Mouse (Mus musculus): ENCODE measurements around the gene Rcsd1.

Rcsd1 gene

GRCm38 (mm10) chr1:165625896-165626295, 83.7 kb downstream of the Rcsd1 start:
- DNase-seq (ENCODE audit: low spot score) = no peak

GRCm38 (mm10) chr1:165625058-165625457, 84.5 kb downstream of the Rcsd1 start:
- no peak for DNase-seq (ENCODE audit: low spot score)

GRCm38 (mm10) chr1:165618201-165618624, 91.3 kb downstream of the Rcsd1 start:
- no peak for DNase-seq (ENCODE audit: low spot score)

- DNase-seq (ENCODE audit: low spot score) = peak; percentile 19
These were observed 92.2 kb downstream of the Rcsd1 start for GRCm38 (mm10) chr1:165617166-165617891.

GRCm38 (mm10) chr1:165616652-165617051, 92.9 kb downstream of the Rcsd1 start:
- DNase-seq (ENCODE audit: low spot score) = no peak

- no peak for DNase-seq (ENCODE audit: low spot score)
These were observed 94.8 kb downstream of the Rcsd1 start for GRCm38 (mm10) chr1:165614793-165615192.

- no peak for DNase-seq (ENCODE audit: low spot score)
These were observed 95.6 kb downstream of the Rcsd1 start for GRCm38 (mm10) chr1:165613926-165614325.

DNA sequence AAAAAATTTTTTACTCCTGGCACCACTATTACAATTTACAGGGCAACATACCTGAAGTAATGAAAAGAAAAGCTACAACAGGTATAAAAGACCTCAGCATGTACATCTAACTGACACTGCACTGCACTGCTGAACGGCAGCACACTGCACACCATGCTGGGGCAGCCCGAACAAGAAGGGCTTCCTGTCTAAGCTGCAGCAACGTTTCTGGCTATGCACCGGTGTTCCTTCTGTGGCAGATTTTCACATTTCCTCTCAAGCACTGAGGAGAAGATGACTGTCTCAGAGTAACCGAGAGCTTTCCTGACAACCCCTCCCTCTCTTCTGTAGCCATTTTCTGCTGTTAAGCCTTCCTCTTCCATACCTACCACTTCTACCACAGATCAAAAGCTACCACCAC, 96.8 kb downstream of the Rcsd1 start:
- DNase-seq (ENCODE audit: low spot score) = no peak

DNA sequence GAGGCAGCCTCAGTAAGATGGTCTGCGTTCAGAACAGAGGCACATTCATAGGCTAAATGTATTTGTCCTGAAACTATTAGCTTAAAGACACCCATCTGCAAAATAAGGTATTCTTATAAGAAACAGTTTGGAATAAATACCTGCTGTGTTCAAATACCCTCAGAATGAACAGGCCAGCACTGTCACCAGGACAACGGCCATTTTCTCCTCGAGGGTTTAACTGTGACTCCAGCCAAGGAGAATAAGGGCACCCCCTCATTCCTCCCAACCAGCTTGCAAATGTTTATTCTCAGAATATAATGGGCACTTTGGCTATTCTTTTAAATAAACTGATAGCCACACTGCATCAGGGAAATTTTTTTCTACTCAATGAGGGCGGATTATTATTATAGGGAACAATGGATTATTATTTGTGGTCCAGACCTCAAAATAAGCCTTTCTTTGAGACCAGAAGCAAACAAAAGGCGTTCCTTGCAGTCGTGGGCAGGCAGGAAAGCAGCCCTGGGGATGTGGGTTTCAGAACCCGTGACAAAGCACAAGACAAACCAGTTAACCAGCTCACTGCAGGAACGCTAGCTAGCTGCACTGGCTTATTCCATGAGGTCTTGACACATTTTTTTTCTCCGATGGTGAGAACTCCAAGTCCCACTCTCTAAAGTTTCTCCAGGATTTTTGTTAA, 99.1 kb downstream of the Rcsd1 start:
- no peak for DNase-seq (ENCODE audit: low spot score)

DNA sequence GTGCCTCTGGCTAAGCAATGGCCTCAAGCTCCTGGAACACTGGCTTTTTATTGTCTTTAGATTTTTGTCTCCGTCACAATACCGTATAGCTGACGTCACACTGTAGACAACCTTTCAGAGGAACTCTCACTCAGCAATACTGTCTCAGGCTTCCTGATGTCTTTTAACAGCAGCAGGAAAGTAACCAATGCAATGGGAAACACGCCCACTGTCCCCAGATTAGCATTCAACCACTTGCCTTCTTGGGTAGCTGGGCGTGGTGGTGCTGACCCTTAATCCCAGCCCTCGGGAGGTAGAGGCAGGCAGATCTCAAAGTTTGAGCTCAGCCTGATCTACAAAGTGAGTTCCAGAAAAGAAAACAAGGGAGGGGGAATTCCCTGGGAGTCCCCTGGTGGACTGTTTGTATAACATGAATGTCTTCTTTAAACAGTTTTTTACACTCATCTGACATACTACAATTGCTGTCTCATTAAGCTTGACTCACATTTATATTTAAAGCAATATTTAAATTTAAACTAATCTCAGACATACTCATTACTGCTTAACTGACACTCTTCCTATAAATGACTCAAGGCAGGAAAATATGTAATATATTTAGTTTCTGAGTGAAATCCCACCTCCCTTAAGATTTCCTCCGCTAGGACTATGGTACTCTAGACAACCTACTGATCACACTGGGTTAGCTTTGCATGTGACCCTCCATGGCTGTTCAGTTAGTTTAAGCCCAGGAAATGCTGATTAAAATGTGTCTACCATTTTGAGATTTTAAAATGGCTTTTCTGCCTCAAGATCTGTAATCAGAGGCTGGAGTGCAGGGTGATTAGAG, 99.8 kb downstream of the Rcsd1 start:
- no peak for DNase-seq (ENCODE audit: low spot score)

DNA sequence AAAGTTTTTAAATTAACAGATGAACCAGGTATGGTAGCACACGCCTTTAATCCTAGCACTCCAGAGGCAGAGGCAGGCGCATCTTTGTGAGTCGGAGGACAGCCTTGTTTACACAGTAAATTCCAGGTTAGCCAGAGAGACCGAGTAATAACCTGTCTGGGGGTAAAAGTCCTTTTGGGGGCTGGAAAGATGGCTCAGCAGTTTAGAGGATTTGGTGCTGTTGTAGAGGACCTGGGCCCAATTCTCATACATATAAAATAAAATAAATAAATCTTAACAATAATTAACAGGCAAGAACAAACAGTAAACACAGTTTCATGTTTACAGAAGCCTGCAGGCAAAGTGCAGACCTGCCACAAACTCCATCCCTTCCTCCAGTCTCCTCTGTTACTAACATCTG, 100.7 kb downstream of the Rcsd1 start:
- no peak for DNase-seq (ENCODE audit: low spot score)

- no peak for DNase-seq (ENCODE audit: low spot score)
These were observed 103.8 kb downstream of the Rcsd1 start for GRCm38 (mm10) chr1:165605774-165606173.

GRCm38 (mm10) chr1:165605108-165605507, 104.4 kb downstream of the Rcsd1 start:
- no peak for DNase-seq (ENCODE audit: low spot score)

- no peak for DNase-seq (ENCODE audit: low spot score)
These were observed 105.4 kb downstream of the Rcsd1 start for GRCm38 (mm10) chr1:165604203-165604602.

DNA sequence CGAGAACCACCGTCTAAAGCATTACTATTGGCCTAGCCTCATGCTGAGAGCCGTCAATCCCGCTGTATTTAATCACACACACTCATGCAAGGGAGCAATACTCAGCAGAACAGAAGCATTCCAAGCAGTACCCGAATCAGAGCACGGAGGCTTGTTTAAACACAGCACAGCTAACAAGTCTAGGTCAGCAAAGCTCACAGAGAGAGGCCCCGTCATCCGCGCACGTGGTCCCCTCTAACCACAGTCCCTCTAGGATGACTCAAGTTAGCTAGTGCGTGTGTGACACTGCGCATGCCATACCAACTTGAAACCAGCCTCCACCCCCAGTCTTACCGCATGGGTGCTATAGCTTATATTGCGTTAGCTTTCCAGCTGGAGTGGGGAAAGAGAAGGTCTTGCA, 106.3 kb downstream of the Rcsd1 start:
- DNase-seq (ENCODE audit: low spot score) = no peak

DNA sequence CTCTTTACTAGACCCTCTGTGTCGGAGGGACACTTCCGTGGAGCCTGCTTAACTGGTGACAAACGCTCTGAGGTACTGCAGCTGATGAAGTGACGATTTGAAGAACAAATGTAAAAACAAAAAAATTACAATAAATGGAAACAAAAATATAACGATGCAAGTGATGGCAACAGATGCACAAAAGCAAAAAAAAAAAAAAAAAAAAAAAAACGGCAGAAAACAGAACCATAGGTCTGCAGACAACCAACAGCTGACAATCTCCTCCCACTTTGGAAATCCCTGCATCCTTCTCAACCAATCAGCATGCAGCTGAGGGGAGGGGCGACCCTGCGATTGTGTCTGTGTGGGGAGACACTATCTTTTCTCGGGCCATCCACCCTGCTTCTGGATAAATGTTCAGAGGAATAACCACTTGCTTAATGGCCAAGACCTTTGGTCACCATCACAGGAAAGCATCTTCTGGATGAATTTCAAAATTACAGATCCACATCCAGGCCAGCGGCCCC, 107.7 kb downstream of the Rcsd1 start:
- no peak for DNase-seq (ENCODE audit: low spot score)
